Mouse (Mus musculus): ENCODE measurements around the gene Ncapd2. TPM values are rescaled to one million over a fixed set of nuclear protein-coding genes. Genes with fewer than 3 reads are reported as not detected.

The Ncapd2 gene
- polyA plus RNA-seq, 1 experiment from 2014 or later, result 67.5 TPM

DNA sequence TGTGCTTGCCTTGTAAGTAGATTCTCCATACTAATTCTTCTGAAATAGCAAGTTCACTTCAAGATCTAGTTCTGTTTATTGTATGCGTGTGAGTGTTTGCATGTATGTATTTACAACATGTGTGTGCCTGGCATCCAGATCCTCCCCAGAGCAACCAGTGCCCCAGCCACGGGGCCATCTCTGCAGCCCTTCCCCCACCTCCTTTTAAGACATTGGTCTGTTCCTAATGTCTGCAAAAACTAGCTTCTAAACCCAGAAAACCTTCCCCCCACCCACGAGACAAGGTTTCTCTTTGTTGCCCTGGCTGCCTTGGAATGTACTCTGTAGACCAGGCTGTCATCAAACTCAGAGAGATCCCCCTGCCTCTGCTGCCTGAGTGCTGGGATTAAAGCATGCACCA, 31.1 kb upstream of the Ncapd2 start:
- no peak overlapping the region for H3K27ac ChIP-seq (replicated peaks in 1 of 2; ENCODE audit: control insufficient read depth in 1 of 2, insufficient read depth in 1 of 2, low read depth in 2 of 2, low read length in 2 of 2)
- H3K4me3 ChIP-seq (ENCODE audit: control insufficient read depth in 1 of 2, insufficient read depth in 1 of 2, low read depth in 1 of 2, low read length in 2 of 2), result no peak overlapping the region
- peaks cover 25% of the 10 kb centered on the region for H3K36me3 ChIP-seq (ENCODE audit: control insufficient read depth, insufficient read depth, low read length)
- WGBS, result 71% methylated on average over 3 of the region's 3 CpGs
- H3K27me3 ChIP-seq (ENCODE audit: control insufficient read depth, insufficient read depth, low read length), result no peaks in the 10 kb centered on the region
- ATAC-seq (ENCODE audit: insufficient number of reproducible peaks, insufficient read depth, low FRiP score, low read depth), result no peak
- no peak overlapping the region for H3K9ac ChIP-seq (ENCODE audit: low read length)
- no peaks in the 10 kb centered on the region for H3K9me3 ChIP-seq (ENCODE audit: control insufficient read depth, low read length)
- H3K4me1 ChIP-seq (ENCODE audit: control insufficient read depth in 2 of 2, insufficient read depth in 2 of 2, low read length in 2 of 2), result peaks cover 0 to 3% of the 10 kb centered on the region in 2 experiments; a peak in 1 of 4 replicates
- H3K4me2 ChIP-seq (ENCODE audit: low read length), result no peak overlapping the region

- WGBS, result 37% methylated on average over 2 of the region's 2 CpGs
- Histone ChIP-seq H3K36me3 (ENCODE audit: control insufficient read depth, insufficient read depth, low read length) (peaks cover 25% of the 10 kb centered on the region), H3K4me1 (ENCODE audit: control insufficient read depth in 2 of 2, insufficient read depth in 2 of 2, low read length in 2 of 2) (peaks cover 0 to 3% of the 10 kb centered on the region in 2 experiments; a peak in 1 of 4 replicates), H3K9ac (ENCODE audit: low read length) (no peak overlapping the region), H3K4me2 (ENCODE audit: low read length) (no peak overlapping the region), H3K27me3 (ENCODE audit: control insufficient read depth, insufficient read depth, low read length) (no peaks in the 10 kb centered on the region), H3K27ac (replicated peaks in 1 of 2; ENCODE audit: control insufficient read depth in 1 of 2, insufficient read depth in 1 of 2, low read depth in 2 of 2, low read length in 2 of 2) (no peak overlapping the region), H3K9me3 (ENCODE audit: control insufficient read depth, low read length) (no peaks in the 10 kb centered on the region), H3K4me3 (ENCODE audit: control insufficient read depth in 1 of 2, insufficient read depth in 1 of 2, low read depth in 1 of 2, low read length in 2 of 2) (no peak overlapping the region)
- no peak for ATAC-seq (ENCODE audit: insufficient number of reproducible peaks, insufficient read depth, low FRiP score, low read depth)
Observed at GRCm38 (mm10) chr6:125222146-125222545, 30.6 kb upstream of the Ncapd2 start.

DNA sequence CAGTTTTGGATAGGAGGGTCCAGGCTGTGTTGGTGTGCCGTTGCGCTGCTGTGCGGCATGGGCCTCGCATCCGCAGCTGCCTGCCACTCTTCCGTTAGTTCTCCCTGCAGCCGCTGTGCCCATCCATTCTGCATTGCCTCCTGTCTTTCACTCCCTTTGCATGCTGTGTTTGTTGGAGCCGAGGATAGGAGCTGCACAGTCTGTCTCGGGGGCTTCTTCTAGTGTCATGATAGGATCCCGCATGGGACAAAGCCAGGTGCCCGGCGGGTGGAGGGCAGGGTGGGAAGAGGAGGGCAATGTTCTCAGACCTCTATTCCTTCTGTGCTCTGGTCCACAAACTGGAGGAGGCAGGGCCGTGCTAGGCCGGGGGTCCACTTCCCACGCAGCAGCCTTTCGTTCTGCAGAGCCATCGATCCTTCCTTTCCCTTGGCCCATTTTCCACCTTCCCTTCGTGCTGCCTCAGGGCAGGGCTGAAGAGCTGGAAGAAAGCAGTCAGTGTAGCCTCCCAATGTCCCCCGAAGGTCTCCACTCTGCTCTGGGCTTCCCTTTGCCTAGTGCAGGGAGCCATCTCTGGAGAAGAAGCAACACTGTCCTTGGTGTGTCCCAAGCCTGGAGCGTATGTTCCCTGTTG, 29.7 kb upstream of the Ncapd2 start:
- no peak overlapping the region for H3K4me3 ChIP-seq (ENCODE audit: control insufficient read depth in 1 of 2, insufficient read depth in 1 of 2, low read depth in 1 of 2, low read length in 2 of 2)
- H3K9me3 ChIP-seq (ENCODE audit: control insufficient read depth, low read length), result no peaks in the 10 kb centered on the region
- WGBS, result 88% methylated on average over 20 of the region's 20 CpGs
- no peaks in the 10 kb centered on the region for H3K27me3 ChIP-seq (ENCODE audit: control insufficient read depth, insufficient read depth, low read length)
- peaks cover 0 to 4% of the 10 kb centered on the region in 2 experiments; a peak in 2 of 4 replicates for H3K4me1 ChIP-seq (ENCODE audit: control insufficient read depth in 2 of 2, insufficient read depth in 2 of 2, low read length in 2 of 2)
- no peak for ATAC-seq (ENCODE audit: insufficient number of reproducible peaks, insufficient read depth, low FRiP score, low read depth)
- no peak overlapping the region for H3K4me2 ChIP-seq (ENCODE audit: low read length)
- no peak overlapping the region for H3K27ac ChIP-seq (replicated peaks in 1 of 2; ENCODE audit: control insufficient read depth in 1 of 2, insufficient read depth in 1 of 2, low read depth in 2 of 2, low read length in 2 of 2)
- peaks cover 25% of the 10 kb centered on the region for H3K36me3 ChIP-seq (ENCODE audit: control insufficient read depth, insufficient read depth, low read length)
- no peak overlapping the region for H3K9ac ChIP-seq (ENCODE audit: low read length)

DNA sequence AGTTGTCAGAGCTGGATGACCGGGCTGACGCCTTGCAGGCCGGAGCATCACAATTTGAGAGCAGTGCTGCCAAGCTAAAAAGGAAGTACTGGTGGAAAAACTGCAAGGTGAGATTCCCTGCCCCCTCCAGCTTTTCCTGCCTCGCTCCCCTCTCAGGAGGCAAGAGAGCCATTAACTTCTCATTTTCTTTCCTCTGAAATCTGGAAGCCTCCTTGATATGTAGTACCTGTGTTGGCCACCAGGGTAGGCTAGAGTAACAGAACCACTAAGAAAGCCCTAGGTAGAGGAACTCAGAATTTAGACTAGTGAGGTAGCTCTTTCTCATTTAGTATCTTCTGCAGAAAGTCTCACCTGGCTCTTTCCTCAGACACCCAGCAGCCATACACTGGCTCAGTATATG, 27.5 kb upstream of the Ncapd2 start:
- peaks cover 22% of the 10 kb centered on the region for H3K36me3 ChIP-seq (ENCODE audit: control insufficient read depth, insufficient read depth, low read length)
- H3K9ac ChIP-seq (ENCODE audit: low read length), result no peak overlapping the region
- no peaks in the 10 kb centered on the region for H3K9me3 ChIP-seq (ENCODE audit: control insufficient read depth, low read length)
- peaks cover 1% of the 10 kb centered on the region; the same call in 1 of the 2 replicates for H3K27me3 ChIP-seq (ENCODE audit: control insufficient read depth, insufficient read depth, low read length)
- H3K4me1 ChIP-seq (ENCODE audit: control insufficient read depth in 2 of 2, insufficient read depth in 2 of 2, low read length in 2 of 2), result peaks cover 0 to 7% of the 10 kb centered on the region in 2 experiments; a peak in 2 of 4 replicates
- ATAC-seq (ENCODE audit: insufficient number of reproducible peaks, insufficient read depth, low FRiP score, low read depth), result no peak
- H3K27ac ChIP-seq (replicated peaks in 1 of 2; ENCODE audit: control insufficient read depth in 1 of 2, insufficient read depth in 1 of 2, low read depth in 2 of 2, low read length in 2 of 2), result no peak overlapping the region
- WGBS, result 76% methylated on average over 4 of the region's 4 CpGs
- H3K4me2 ChIP-seq (ENCODE audit: low read length), result no peak overlapping the region
- no peak overlapping the region for H3K4me3 ChIP-seq (ENCODE audit: control insufficient read depth in 1 of 2, insufficient read depth in 1 of 2, low read depth in 1 of 2, low read length in 2 of 2)

- 83% methylated on average over 11 of the region's 11 CpGs for WGBS
- H3K9ac ChIP-seq (ENCODE audit: low read length), result no peak overlapping the region
- no peak overlapping the region for H3K4me3 ChIP-seq (ENCODE audit: control insufficient read depth in 1 of 2, insufficient read depth in 1 of 2, low read depth in 1 of 2, low read length in 2 of 2)
- H3K4me1 ChIP-seq (ENCODE audit: control insufficient read depth in 2 of 2, insufficient read depth in 2 of 2, low read length in 2 of 2), result peaks cover 0 to 7% of the 10 kb centered on the region in 2 experiments; a peak in 2 of 4 replicates
- no peak overlapping the region for H3K4me2 ChIP-seq (ENCODE audit: low read length)
- H3K27ac ChIP-seq (replicated peaks in 1 of 2; ENCODE audit: control insufficient read depth in 1 of 2, insufficient read depth in 1 of 2, low read depth in 2 of 2, low read length in 2 of 2), result no peak overlapping the region
- H3K9me3 ChIP-seq (ENCODE audit: control insufficient read depth, low read length), result no peaks in the 10 kb centered on the region
- no peak for ATAC-seq (ENCODE audit: insufficient number of reproducible peaks, insufficient read depth, low FRiP score, low read depth)
- H3K27me3 ChIP-seq (ENCODE audit: control insufficient read depth, insufficient read depth, low read length), result peaks cover 10% of the 10 kb centered on the region; the same call in 1 of the 2 replicates
- H3K36me3 ChIP-seq (ENCODE audit: control insufficient read depth, insufficient read depth, low read length), result peaks cover 15% of the 10 kb centered on the region; the same call in 1 of the 2 replicates
Observed at GRCm38 (mm10) chr6:125217899-125218298, 26.4 kb upstream of the Ncapd2 start.

DNA sequence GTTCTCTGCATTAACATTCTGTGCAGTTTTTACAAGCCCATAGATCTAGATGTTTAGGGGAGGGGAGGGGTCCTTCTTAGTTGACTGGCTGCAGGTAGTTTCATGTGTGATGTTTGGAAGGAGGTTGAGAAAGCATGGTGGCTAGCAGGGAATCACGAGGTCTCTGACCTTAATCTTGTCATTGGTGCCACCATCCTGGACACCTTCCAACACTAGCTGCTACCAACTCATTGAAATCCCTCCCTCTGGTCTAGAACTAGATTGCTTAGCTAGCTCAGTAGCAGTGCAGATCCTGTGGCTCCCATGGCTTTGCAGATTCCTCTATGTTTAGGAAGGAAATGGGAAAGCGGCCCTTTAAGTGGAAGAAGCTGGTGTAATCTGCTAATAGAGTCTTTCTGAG, 25.4 kb upstream of the Ncapd2 start:
- H3K4me2 ChIP-seq (ENCODE audit: low read length), result no peak overlapping the region; the same call in 1 of the 2 replicates
- H3K4me1 ChIP-seq (ENCODE audit: control insufficient read depth in 2 of 2, insufficient read depth in 2 of 2, low read length in 2 of 2), result peaks cover 0 to 4% of the 10 kb centered on the region in 2 experiments; a peak in 1 of 4 replicates
- peaks cover 15% of the 10 kb centered on the region; the same call in 1 of the 2 replicates for H3K36me3 ChIP-seq (ENCODE audit: control insufficient read depth, insufficient read depth, low read length)
- WGBS, result 46% methylated on average over 2 of the region's 2 CpGs
- H3K27ac ChIP-seq (replicated peaks in 1 of 2; ENCODE audit: control insufficient read depth in 1 of 2, insufficient read depth in 1 of 2, low read depth in 2 of 2, low read length in 2 of 2), result no peak overlapping the region
- no peak for ATAC-seq (ENCODE audit: insufficient number of reproducible peaks, insufficient read depth, low FRiP score, low read depth)
- H3K4me3 ChIP-seq (ENCODE audit: control insufficient read depth in 1 of 2, insufficient read depth in 1 of 2, low read depth in 1 of 2, low read length in 2 of 2), result no peak overlapping the region
- no peaks in the 10 kb centered on the region for H3K9me3 ChIP-seq (ENCODE audit: control insufficient read depth, low read length)
- H3K27me3 ChIP-seq (ENCODE audit: control insufficient read depth, insufficient read depth, low read length), result peaks cover 10% of the 10 kb centered on the region; the same call in 1 of the 2 replicates
- H3K9ac ChIP-seq (ENCODE audit: low read length), result no peak overlapping the region

DNA sequence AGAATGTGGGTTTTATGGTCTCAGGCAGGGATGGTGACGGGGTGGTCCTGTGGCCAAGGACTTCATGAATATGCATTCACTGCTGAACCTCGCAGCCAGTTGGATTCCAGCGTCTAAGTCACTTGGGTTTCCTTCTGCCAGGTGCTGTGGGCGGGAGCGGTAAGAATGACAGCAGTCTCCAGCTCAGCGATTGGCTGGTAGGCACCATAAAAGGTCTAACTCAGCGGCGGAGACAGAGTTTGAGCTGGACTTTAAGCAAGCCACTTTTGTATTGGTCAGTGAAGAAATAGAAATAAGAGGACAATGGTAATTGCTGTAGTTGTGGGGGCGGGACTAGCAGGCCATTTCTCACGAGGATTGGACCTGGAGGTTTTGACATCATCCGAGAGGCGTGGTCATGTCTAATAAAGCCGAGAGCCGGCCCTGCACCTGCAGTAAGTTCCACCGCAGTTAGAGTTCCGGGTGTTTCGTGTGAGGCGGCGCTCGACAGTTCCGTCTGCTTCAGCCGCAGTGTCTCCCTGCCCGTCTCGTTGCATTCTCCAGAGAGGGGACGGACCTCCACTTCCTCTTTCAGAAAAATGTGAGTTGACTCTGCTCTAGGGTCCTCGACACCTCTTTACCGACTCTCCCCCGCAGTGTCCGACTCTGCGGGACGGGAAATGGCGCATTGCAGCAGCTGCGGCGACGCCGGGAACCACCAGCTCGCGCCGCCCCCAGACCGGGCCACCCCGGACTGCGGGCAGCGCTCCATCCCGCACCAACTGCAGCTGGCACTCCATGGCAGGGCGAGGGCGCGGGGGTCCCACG, 23.9 kb upstream of the Ncapd2 start, which contains the start of gene Vamp1:
TSS of gene Vamp1 (plus strand) at position 404 of the 807 bp plus-strand sequence.
- H3K9me3 ChIP-seq (ENCODE audit: control insufficient read depth, low read length), result no peaks in the 10 kb centered on the region
- H3K36me3 ChIP-seq (ENCODE audit: control insufficient read depth, insufficient read depth, low read length), result peaks cover 12% of the 10 kb centered on the region; the same call in 1 of the 2 replicates
- peak within 1 kb of the TSS; percentile 86 for H3K9ac ChIP-seq (ENCODE audit: low read length)
- H3K4me1 ChIP-seq (ENCODE audit: control insufficient read depth in 2 of 2, insufficient read depth in 2 of 2, low read length in 2 of 2), result peaks cover 0 to 4% of the 10 kb centered on the region in 2 experiments; a peak in 1 of 4 replicates
- ATAC-seq (ENCODE audit: insufficient number of reproducible peaks, insufficient read depth, low FRiP score, low read depth), result peak; percentile 95
- WGBS, result under 1% methylated on average over 48 of the region's 48 CpGs
- peaks cover 10% of the 10 kb centered on the region; the same call in 1 of the 2 replicates for H3K27me3 ChIP-seq (ENCODE audit: control insufficient read depth, insufficient read depth, low read length)
- H3K4me2 ChIP-seq (ENCODE audit: low read length), result peak within 1 kb of the TSS; percentile 71
- H3K27ac ChIP-seq (replicated peaks in 1 of 2; ENCODE audit: control insufficient read depth in 1 of 2, insufficient read depth in 1 of 2, low read depth in 2 of 2, low read length in 2 of 2), result peak within 1 kb of the TSS; percentile 64 to 78
- H3K4me3 ChIP-seq (ENCODE audit: control insufficient read depth in 1 of 2, insufficient read depth in 1 of 2, low read depth in 1 of 2, low read length in 2 of 2), result peak within 1 kb of the TSS; percentile 70 to 72
